Mouse (Mus musculus) R1 (cell line): ENCODE results near the gene Foxo1.

Experiments used
- DNase-seq: peaks from one replicate; pipeline ENCODE4 v3.0.0-alpha.2; 2018; ENCODE audit warnings: low read depth, low spot score

The Foxo1 gene

DNA sequence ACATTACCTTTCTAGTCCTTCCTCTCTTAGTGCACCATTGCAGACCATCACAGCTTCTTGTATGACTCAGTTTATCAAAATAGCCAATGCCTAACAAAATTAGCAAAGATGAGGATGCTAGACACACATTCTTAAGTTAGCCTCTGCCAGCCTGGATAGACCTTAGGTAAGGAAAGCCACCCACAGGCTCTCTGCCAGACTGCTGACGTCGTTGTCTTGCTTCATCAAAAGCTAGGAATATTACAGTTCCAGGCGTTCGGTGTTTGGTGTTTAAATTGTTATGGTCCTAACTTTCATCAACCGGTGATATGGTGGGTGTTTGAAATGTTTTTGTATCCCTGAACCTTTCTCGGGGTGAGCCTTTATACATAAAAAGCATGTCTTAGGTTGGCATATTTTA is 96.4 kb downstream of the Foxo1 start:
- no peak for DNase-seq

DNA sequence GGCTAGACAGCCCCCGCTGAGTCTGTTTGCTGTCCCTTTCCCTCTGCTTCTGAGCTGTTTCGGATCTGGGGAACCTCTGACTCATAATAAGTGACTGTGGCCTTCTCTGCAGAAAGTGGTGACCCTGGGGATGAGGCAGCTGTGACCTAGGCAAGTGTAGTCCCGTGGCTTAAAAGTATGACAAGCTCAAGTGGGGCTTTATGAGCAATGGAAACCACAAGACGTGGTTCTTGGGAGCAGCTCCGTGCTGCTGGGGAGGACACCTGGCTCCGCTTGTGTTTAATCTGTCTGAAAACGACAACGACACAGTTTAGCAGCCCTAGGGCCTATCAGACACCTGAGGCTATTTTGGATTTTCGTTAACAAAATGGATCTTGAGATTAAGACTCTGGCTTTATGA is 101.1 kb downstream of the Foxo1 start:
- no peak for DNase-seq

DNA sequence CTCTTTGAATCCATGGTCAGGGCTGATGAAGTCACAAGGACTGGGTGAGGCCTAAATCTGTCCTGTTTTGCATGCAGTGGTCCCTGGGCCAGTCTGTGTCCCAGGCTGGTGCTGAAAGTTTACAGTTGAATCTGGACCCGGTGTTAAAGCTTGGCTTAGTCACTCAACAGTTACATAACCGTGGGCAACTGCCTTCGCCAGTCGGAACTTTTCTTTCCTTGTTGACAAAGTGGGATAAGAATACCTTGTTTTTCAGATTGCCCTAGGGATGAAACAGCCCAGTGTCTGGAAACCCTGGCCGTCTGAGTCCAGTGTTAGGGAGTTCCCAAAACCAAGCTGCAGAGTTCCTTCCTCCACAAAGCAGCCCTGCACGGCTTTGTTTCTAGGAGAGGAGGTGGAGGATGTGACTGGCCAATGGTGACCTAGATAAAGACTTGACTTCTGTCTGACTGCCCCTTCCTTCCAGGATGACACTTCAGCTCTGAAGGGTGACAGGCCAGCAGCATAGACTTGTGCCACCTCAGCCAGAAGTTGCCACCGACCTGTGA is 101.8 kb downstream of the Foxo1 start:
- DNase-seq, result no peak

DNA sequence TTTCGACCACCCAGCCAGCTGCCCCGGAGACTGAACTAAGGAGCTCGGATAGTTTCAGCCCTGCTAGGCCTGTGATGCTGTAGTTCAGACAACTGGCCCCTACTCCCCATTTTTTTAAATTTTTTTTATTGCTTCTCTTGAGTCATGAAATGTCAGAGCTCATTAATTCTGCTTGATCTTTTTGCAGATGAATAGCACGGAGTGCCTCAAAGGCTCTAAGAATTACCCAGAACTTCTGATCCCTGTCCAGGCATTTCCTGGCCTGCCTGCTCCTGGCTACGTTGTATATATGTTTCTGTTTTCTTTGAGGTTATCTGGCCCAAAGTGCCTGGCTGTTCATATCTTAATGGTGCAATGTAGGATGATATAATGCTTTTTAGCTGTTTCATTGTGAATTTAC is 108.8 kb downstream of the Foxo1 start:
- no peak for DNase-seq

DNA sequence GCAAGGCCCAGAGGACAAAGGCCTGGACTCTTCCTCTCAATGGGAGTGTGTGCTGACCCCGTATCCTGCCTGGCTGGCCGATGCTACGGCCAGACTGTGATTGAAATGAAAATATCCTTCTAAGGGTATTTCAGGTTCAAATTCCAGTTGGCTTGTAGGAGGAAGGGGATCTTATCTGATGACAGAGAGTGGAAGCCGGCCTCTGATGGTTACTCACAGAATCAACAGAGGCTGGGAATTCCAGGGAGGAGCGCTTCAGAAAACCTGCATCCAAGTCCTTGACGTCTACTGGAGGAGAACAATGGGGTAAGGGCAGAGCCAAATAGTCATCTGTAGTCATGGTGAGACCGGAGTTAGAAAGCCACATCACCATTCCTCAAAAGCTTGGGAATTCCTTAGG is 115.2 kb downstream of the Foxo1 start:
- DNase-seq, result peak; percentile 80

DNA sequence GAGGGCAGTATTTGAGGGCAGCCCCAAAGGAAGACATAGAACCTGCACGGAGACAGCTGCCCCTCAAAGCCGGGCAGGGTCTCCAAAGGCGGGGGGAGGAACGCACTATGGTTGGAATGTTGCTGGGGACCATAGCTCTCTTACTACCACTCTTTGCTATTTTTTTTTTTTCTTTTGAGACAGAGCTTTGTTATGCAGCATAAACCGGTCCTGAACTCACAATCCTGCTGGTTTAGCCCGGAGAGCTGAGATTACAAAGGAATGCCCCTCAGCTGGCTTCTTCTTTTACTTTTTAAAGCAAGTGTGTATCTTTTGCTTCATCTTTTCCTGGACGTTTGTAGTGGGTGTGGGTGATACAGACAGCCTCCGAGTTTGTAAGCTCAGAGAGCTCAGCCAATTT is 118.2 kb downstream of the Foxo1 start:
- peak; percentile 77 for DNase-seq

DNA sequence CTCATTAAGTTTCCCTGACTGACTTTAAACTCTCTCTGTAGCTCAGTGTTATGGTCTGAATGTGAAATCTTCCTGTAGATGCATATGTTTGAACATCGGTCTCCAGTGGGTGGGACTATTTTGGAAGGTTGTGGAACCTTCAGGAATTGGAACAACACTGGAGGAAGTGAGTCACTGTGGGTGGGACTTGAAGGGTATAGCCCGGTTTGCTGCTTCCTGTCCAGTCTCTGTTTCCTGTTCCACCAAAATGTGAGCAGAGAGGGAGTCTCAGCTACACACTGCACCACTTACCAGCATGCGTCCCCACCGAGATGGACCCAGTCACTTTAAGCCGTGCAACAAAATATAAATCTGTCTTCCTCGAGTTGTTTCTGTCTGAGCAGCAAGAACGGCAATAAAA is 122.2 kb downstream of the Foxo1 start:
- peak; percentile 91 for DNase-seq

DNA sequence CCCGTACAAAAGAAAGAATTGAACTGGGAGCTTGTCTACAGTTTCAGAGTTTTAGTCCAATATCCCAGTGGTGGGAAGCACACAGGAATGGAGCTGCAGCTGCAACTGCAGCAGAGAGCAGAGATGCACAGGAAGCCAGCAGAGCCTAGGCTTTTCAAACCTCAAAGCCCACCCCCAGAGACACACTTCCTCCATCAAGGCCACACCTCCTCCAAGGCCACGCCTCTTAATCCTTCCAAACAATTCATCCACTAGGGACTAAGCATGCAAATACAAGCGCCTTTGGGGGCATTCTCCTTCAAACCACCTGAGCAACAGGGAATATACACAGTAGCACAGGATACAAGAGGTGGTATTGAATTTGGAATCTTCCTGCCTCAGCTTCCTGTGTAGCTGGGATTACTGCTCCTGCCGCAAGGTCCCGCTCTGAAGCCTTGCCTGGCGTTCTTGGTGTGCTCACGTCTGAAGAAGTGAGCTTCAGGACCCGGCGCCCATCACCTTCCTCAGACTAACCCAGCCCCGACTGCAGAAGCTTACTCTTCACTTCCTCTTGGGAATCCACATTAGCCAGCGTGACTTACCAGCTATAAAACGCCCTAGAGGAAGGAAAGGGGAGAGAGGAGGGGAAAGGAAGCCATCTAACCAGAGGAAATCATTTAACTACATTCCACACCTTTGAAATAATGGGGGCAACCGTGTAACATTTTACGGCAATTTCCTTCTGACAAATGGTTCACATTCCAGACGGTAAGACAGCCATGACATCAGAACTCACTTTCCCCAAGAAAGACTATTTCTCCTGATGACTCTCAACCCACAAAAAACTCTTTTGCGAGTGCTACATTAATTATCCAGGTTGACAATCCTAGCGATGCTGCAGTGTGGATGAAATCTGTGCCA is 122.9 kb downstream of the Foxo1 start:
- DNase-seq, result peak; percentile 99

DNA sequence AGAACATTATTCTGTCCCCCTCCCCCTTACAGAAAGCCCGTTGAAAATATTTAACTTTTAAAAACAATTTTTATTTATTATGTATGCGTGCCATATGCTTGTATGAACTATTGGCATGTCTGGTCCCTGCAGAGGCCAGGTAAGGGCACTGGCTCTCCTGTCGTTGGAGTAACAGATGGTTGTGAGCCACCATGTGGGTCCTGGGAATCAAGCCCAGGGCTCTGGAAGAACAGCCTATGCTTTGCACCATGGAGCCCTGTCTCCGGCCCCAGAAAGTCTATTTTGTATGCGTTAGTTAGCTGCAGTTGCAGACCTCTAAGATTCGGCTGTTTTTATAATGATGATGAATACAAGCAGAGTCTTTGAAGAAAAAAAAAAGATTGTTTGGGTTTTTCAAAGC is 123.8 kb downstream of the Foxo1 start:
- DNase-seq, result no peak

DNA sequence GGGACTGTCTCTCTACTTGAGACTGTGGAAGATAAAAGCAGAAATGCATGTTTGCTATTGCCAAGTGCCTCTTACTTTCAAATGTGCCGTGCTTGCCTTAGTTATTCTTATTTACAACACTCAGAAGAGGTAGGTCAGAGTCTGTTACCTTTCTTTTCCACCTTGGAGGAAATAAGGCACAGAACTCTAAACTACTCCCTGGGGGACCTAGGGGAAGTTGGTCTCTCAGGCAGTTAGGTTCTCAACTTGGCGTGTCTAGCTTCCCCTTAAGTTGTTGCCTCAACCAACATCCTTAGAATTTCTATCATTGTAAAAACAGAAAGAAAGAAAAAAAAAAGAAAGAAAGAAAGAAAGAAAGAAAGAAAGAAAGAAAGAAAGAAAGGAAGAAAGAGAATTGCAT is 124.4 kb downstream of the Foxo1 start:
- no peak for DNase-seq

DNA sequence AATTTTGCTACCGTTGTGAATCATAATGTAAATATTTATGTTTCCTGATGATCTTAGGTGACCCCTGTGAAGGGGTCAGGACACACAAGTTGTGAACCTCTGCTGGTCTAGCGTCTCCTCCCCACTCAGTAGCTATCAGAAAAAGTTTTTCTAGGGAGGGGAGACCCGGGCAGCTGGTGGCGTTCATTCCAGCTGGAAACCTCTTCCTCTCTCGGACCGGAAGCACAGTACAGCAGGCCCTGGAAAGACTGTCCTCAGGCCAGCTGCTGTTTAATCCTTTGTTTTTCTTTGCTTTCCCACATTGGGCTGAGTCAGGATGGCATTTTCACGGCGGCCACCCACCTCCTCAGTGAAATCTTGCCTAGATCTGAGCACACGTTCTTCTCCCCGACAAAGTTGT is 125.0 kb downstream of the Foxo1 start:
- DNase-seq, result no peak

DNA sequence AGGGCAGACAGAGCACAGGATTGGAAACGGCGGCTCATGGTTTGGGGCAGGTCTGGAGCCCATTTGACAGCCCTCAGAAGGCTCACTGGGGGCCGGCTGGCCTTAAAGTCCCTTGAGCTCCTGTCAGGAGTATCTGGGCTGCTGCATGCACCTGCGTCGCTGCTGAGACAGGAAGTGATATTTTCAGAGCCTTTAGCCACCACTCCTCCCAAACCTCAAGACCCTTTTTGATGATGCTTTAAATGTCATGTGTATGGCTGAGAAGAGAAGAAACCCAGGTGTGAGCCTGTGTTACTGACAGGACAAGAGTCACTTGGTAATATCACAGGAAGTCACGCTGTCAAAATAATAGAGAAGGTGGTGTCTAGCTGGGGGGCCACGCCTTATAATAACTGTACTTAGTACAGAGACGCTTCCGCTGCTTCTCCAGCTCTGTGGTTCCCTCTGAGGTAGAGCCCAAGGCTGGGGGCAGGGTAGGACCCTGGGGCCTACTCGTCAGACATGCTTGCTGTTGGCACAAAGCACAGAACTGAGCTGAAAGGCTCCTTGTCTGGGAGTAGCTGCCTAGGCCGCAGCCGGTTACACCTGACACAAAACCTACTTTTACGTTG is 128.1 kb downstream of the Foxo1 start:
- DNase-seq, result no peak

DNA sequence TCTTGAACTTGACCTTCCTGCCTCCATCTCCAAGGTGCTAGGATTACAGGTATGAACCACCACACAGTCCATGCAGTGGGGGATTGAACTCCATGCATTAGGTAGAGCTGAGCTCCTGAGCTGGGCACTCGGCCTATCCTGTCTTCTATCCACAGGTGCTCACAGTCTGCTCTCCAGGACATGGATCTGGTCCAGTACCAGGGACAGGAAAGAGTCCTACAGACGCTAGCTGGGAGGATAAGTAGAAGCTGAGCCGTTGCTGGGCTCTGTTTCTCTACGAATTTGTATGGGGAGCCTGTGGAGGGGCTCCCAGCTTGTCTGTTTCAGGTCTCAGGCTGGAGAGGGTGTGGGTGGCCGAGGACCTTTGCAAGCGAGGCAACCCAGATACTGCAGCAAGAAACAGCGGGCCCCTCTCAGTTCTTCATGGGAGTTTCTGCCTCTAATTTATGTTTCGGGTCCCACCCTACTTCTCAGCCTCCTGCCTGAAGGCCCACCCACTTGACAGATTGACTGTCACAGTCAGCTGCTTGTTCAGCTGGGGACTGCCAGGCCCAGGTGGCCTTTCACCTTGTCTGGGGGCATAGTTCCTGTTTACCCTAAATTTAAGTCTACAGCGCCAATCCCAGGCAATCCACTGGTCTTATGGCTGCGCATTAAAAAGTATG is 128.9 kb downstream of the Foxo1 start:
- DNase-seq, result no peak

DNA sequence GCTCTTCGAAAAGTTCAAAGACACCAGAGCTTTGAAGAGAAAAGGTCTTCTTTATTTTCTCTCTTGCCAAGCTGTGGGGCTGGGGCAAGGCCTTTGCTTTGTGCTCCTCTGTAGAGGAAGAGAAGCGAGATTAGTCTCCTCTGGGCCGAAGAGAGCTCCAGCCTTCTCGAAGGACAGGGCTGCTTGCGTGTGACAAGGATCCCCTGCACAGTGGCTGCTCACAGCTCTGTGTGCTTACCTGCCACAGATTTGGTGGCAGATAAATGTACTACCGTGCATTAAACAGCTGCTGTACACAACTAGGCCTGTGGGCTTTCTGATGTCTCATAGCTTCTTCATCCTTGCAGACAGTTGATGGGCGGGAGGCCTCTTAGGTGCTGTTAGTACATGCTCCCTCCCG is 129.8 kb downstream of the Foxo1 start:
- no peak for DNase-seq

DNA sequence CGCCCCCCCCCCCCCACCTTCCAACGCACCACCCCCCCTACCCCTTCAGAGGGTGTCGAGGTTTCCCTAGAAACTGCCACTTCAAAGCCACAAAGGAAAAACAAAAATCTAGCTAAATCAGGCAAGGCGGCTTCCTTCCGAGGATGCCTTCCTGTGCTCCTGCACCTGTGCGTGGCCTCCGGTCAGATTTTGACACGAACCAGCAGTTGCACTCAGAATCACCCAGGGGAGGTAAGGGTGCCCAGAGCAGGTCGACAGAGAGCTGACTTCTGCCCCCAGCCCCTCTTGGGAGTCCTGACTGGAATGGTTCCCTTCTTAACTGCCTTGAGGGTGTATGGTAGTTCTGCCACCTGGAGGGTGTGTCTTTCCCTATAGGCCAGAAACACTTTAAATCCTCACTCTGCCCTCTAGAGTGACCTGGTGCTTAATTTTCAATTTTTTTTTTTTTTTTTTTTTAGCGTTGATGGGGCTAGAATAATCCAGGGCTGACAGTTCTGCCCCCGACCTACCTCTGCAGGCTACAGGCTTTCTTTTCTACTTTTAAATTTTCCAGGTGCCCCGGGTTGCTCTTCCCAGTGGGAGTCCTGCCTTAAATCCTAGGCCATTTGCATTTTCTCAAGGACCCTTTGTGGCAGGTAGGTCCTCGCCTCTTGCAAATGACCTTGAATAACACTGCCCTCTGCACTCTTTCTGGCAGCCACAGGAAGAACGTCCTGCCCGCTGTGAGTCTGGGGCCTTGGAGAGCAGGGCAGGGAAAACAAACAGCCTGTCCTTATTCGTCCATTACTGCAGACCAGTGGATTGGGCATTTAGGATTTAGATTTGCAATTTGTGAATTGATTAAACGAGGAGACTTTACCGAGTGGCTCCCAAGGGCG is 132.4 kb downstream of the Foxo1 start:
- DNase-seq, result peak; percentile 92

DNA sequence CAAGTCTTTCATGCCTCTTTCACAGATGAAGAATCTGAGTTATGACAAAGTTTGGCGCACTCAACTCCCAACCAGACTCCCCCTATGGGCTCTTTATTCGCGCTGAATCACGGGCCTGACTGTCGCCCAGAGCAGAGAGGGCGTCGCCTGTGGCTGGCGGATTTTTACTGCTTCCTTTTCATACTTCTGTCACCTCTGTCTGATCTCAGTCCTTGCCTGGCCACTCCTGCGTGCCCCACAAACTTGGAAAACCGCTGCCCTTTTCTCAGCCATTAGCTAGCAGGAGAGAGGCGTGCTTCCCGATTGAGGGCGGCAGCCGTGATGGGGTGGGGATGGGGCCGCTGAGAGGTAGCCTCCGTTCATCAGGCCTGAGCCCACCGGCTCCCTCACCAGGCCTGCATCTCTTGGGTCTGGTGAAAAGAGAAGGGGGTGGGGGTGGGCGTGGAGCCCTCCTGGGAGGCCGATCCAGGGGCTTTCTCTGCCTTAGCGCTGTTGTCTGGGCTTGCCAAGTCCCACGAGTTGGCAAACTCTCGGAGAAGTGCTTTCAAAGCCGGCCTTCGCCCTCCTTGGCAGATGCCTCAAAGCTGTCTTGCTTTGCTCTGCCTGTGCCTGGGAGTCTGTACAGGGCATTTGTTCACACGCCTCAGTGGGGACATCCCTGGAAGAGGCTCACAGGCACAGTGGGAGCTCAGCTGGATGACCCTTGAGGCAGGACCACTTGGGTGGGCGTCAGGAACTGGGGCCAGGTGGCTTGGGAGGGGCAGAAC is 133.2 kb downstream of the Foxo1 start:
- DNase-seq, result peak; percentile 82
